Mouse (Mus musculus): ENCODE measurements at regions not wholly inside any gene's neighbourhood (a gene's known extent, or its start where the extent isn't known, plus 50 kb on each side); places are given as distances from the start of the nearest gene placed in this dataset. TPM values are rescaled to one million over a fixed set of nuclear protein-coding genes. Genes with fewer than 3 reads are reported as not detected.

GRCm38 (mm10) chr7:139763241-139763640, 70.7 kb upstream of the Adgra1 start:
- Histone ChIP-seq H3K4me3 (ENCODE audit: insufficient read depth in 1 of 2, low read depth in 2 of 2, low read length in 2 of 2) (no peak overlapping the region), H3K4me1 (replicated peaks; ENCODE audit: control insufficient read depth in 2 of 2, insufficient read depth in 2 of 2, low read length in 1 of 2) (no peaks in the 10 kb centered on the region), H3K9me3 (ENCODE audit: control insufficient read depth, low read length) (no peaks in the 10 kb centered on the region), H3K9ac (replicated peaks) (no peak overlapping the region), H3K4me2 (ENCODE audit: low read depth) (no peak overlapping the region), H3K36me3 (replicated peaks; ENCODE audit: control insufficient read depth, insufficient read depth, low read depth) (no peaks in the 10 kb centered on the region), H3K27me3 (ENCODE audit: control insufficient read depth, insufficient read depth, low read length) (no peaks in the 10 kb centered on the region), H3K27ac (no peak overlapping the region)
- ATAC-seq (ENCODE audit: insufficient read depth) (no peak), DNase-seq (ENCODE audit: low read depth in 3 of 3, low spot score in 3 of 3) (no peak)
- WGBS (ENCODE audit: insufficient replicate concordance) = 66% methylated on average over 4 of the region's 4 CpGs
- TF ChIP-seq EP300 (IDR thresholded peaks at IDR 0.05; ENCODE audit: low read depth) = no peak

DNA sequence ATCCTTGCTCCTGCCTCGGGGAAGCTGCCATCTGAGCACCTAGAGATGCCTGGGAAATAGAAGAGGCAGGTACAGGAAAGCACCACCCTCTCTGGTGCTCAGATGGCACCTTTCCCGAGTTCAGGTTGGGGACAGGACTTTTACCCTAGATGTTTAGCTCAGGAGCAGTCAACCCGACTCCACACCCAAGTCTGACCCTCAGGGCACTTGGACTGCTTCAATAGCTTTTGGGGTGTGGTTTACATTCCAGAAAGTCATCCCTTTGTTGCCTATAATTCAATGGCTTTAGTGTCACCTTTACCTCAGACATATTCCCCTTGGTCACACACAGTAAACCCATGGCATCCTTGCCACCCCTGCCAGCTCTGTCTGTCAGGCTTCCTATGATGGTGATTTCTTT, 67.7 kb upstream of the Adgra1 start:
- 37% methylated on average over 3 of the region's 3 CpGs for WGBS (ENCODE audit: insufficient replicate concordance)
- TF ChIP-seq CTCF (IDR thresholded peaks at IDR 0.05; ENCODE audit: low read depth) (no peak), EP300 (IDR thresholded peaks at IDR 0.05; ENCODE audit: low read depth) (no peak)
- Histone ChIP-seq H3K4me2 (ENCODE audit: low read depth) (no peak overlapping the region), H3K9ac (replicated peaks) (no peak overlapping the region), H3K36me3 (replicated peaks; ENCODE audit: control insufficient read depth, insufficient read depth, low read depth) (no peaks in the 10 kb centered on the region), H3K9me3 (ENCODE audit: control insufficient read depth, low read length) (no peaks in the 10 kb centered on the region), H3K4me3 (ENCODE audit: insufficient read depth in 1 of 2, low read depth in 2 of 2, low read length in 2 of 2) (no peak overlapping the region), H3K27me3 (ENCODE audit: control insufficient read depth, insufficient read depth, low read length) (no peaks in the 10 kb centered on the region), H3K27ac (no peak overlapping the region), H3K4me1 (replicated peaks; ENCODE audit: control insufficient read depth in 2 of 2, insufficient read depth in 2 of 2, low read length in 1 of 2) (no peaks in the 10 kb centered on the region)
- ATAC-seq (ENCODE audit: insufficient read depth) (no peak), DNase-seq (ENCODE audit: low read depth in 3 of 3, low spot score in 3 of 3) (no peak)

- Histone ChIP-seq H3K4me1 (replicated peaks; ENCODE audit: control insufficient read depth in 2 of 2, insufficient read depth in 2 of 2, low read length in 1 of 2) (no peaks in the 10 kb centered on the region), H3K9ac (replicated peaks) (no peak overlapping the region), H3K27ac (no peak overlapping the region), H3K27me3 (ENCODE audit: control insufficient read depth, insufficient read depth, low read length) (no peaks in the 10 kb centered on the region), H3K4me2 (ENCODE audit: low read depth) (no peak overlapping the region), H3K4me3 (ENCODE audit: insufficient read depth in 1 of 2, low read depth in 2 of 2, low read length in 2 of 2) (no peak overlapping the region), H3K9me3 (ENCODE audit: control insufficient read depth, low read length) (no peaks in the 10 kb centered on the region), H3K36me3 (replicated peaks; ENCODE audit: control insufficient read depth, insufficient read depth, low read depth) (no peaks in the 10 kb centered on the region)
- ATAC-seq (ENCODE audit: insufficient read depth) = no peak
- no peak for DNase-seq (ENCODE audit: low read depth in 3 of 3, low spot score in 3 of 3)
- TF ChIP-seq CTCF (IDR thresholded peaks at IDR 0.05; ENCODE audit: low read depth) (no peak), EP300 (IDR thresholded peaks at IDR 0.05; ENCODE audit: low read depth) (no peak)
- 29% methylated on average over 1 of the region's 1 CpGs for WGBS (ENCODE audit: insufficient replicate concordance)
These were observed 64.8 kb upstream of the Adgra1 start for GRCm38 (mm10) chr7:139769167-139769566.

DNA sequence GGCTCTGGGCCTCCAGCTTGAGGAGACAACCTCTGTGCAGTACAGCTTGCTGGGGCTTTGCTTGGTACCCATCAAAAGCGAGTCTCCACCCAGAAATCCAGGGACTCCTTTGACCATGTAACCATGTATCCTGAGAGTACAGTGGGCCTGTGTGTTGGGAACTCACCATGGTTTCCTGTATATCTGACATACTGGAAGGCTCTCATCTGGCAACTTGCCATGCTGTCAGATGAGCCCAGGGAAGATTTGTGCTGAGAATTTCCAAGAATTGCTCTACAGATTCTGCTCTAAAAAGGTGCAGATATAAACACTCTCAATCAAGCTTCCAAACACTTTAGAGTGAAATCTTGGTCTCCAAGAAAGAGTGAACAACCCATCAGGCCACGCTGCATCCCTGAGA, 56.7 kb upstream of the Adgra1 start:
- no peak overlapping the region for H3K27ac ChIP-seq
- H3K36me3 ChIP-seq (replicated peaks; ENCODE audit: control insufficient read depth, insufficient read depth, low read depth) = no peaks in the 10 kb centered on the region
- no peak for TF ChIP-seq CTCF (IDR thresholded peaks at IDR 0.05; ENCODE audit: low read depth)
- no peak for TF ChIP-seq EP300 (IDR thresholded peaks at IDR 0.05; ENCODE audit: low read depth)
- H3K4me2 ChIP-seq (ENCODE audit: low read depth) = no peak overlapping the region
- H3K4me1 ChIP-seq (replicated peaks; ENCODE audit: control insufficient read depth in 2 of 2, insufficient read depth in 2 of 2, low read length in 1 of 2) = no peaks in the 10 kb centered on the region
- DNase-seq (ENCODE audit: low read depth in 3 of 3, low spot score in 3 of 3) (no peak), ATAC-seq (ENCODE audit: insufficient read depth) (no peak)
- H3K27me3 ChIP-seq (ENCODE audit: control insufficient read depth, insufficient read depth, low read length) = no peaks in the 10 kb centered on the region
- no peaks in the 10 kb centered on the region for H3K9me3 ChIP-seq (ENCODE audit: control insufficient read depth, low read length)
- no peak overlapping the region for H3K4me3 ChIP-seq (ENCODE audit: insufficient read depth in 1 of 2, low read depth in 2 of 2, low read length in 2 of 2)
- H3K9ac ChIP-seq (replicated peaks) = no peak overlapping the region
- 47% methylated on average over 2 of the region's 2 CpGs for WGBS (ENCODE audit: insufficient replicate concordance)

GRCm38 (mm10) chr7:139779876-139780275, 54.1 kb upstream of the Adgra1 start:
- DNase-seq (ENCODE audit: low read depth in 3 of 3, low spot score in 3 of 3) (no peak), ATAC-seq (ENCODE audit: insufficient read depth) (no peak)
- TF ChIP-seq EP300 (IDR thresholded peaks at IDR 0.05; ENCODE audit: low read depth) = no peak
- TF ChIP-seq CTCF (IDR thresholded peaks at IDR 0.05; ENCODE audit: low read depth) = no peak
- WGBS (ENCODE audit: insufficient replicate concordance) = 60% methylated on average over 3 of the region's 3 CpGs
- Histone ChIP-seq H3K9me3 (ENCODE audit: control insufficient read depth, low read length) (no peaks in the 10 kb centered on the region), H3K27ac (no peak overlapping the region), H3K27me3 (ENCODE audit: control insufficient read depth, insufficient read depth, low read length) (no peaks in the 10 kb centered on the region), H3K4me3 (ENCODE audit: insufficient read depth in 1 of 2, low read depth in 2 of 2, low read length in 2 of 2) (no peak overlapping the region), H3K4me2 (ENCODE audit: low read depth) (no peak overlapping the region), H3K9ac (replicated peaks) (no peak overlapping the region), H3K4me1 (replicated peaks; ENCODE audit: control insufficient read depth in 2 of 2, insufficient read depth in 2 of 2, low read length in 1 of 2) (no peaks in the 10 kb centered on the region), H3K36me3 (replicated peaks; ENCODE audit: control insufficient read depth, insufficient read depth, low read depth) (no peaks in the 10 kb centered on the region)

GRCm38 (mm10) chr7:139781513-139781912, 52.5 kb upstream of the Adgra1 start:
- TF ChIP-seq CTCF (IDR thresholded peaks at IDR 0.05; ENCODE audit: low read depth) = no peak
- no peak for TF ChIP-seq EP300 (IDR thresholded peaks at IDR 0.05; ENCODE audit: low read depth)
- Histone ChIP-seq H3K4me3 (ENCODE audit: insufficient read depth in 1 of 2, low read depth in 2 of 2, low read length in 2 of 2) (no peak overlapping the region), H3K36me3 (replicated peaks; ENCODE audit: control insufficient read depth, insufficient read depth, low read depth) (no peaks in the 10 kb centered on the region), H3K4me1 (replicated peaks; ENCODE audit: control insufficient read depth in 2 of 2, insufficient read depth in 2 of 2, low read length in 1 of 2) (no peaks in the 10 kb centered on the region), H3K27ac (no peak overlapping the region), H3K4me2 (ENCODE audit: low read depth) (no peak overlapping the region), H3K27me3 (ENCODE audit: control insufficient read depth, insufficient read depth, low read length) (no peaks in the 10 kb centered on the region), H3K9ac (replicated peaks) (no peak overlapping the region), H3K9me3 (ENCODE audit: control insufficient read depth, low read length) (no peaks in the 10 kb centered on the region)
- WGBS (ENCODE audit: insufficient replicate concordance) = 65% methylated on average over 2 of the region's 2 CpGs
- ATAC-seq (ENCODE audit: insufficient read depth) (no peak), DNase-seq (ENCODE audit: low read depth in 3 of 3, low spot score in 3 of 3) (no peak)

Small RNA genes in the stretch of these regions (microRNA-seq; reads per million reads assigned to microRNA genes)
- not detected for gene Mir6401
